Mouse (Mus musculus) adrenal gland, postnatal 25 days (tissue): ENCODE results near the gene Supt20. TPM values are rescaled to one million over a fixed set of nuclear protein-coding genes. Genes with fewer than 3 reads are reported as not detected.
A peak's percentile ranks its signal among the peaks of the same experiment; 100 is the strongest.
"Not testable (repeated sequence)": the region's sequence is repeated elsewhere in the genome, so short reads cannot be mapped to it uniquely, and the experiment has no call there.

Source experiments
- DNase-seq: peaks from one replicate; pipeline ENCODE4 v3.0.0; 2021; ENCODE audit warnings: mixed read lengths
- total RNA-seq: library from RNA; stranded (reverse); gene quantifications from 2 replicates; pipeline ENCODE4 v1.2.3, GENCODE M21; 2021

Supt20 gene
- total RNA-seq, 1 experiment from 2014 or later: 68.9 TPM

GRCm38 (mm10) chr3:54704106-54704505 lies 11.5 kb downstream of the Supt20 start:
- DNase-seq: not testable (repeated sequence)

GRCm38 (mm10) chr3:54708972-54709371 lies 16.4 kb downstream of the Supt20 start:
- DNase-seq: no peak

DNA sequence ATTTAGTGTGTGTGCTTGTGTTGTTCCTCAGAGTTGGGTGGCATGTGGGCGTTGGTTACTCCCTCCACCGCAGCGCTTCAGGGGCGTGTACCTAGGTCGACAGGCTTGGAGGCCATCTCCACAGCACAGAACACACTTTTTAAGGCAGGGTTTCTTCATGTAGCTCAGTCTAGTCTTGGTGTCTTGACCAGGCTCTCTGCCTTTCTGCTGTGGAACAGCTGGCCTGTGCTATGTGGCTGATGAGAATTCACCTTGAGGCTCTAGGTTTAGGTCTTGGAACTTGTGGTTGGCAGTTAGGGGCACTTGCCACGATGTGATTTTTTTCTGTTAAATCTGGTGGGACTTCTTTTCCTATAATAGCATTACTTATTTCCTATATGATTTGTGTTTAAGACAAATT lies 21.6 kb downstream of the Supt20 start, which contains the start of gene Gm21958:
Gm21958 (minus strand) TSS at position 101 of the 400 bp plus-strand sequence.
- no peak for DNase-seq

DNA sequence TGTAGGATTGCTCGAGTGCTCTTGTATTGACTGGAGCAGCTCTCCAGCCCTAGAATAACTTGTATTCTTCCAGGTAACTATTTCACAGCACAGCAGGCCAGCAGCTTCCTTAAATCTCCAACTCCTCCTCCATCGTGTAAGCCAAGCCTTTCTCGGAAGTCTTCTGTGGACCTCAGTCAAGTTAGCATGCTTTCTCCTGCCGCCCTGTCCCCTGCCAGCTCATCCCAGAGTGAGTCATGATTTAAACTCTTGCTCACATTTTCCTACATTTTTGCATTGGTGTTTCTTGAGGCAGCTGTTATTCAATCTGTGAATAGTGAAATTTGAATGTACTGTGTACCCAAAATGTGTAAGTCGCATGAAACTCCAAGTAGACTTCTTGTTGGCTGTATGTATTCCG lies 22.9 kb downstream of the Supt20 start:
- DNase-seq: no peak

DNA sequence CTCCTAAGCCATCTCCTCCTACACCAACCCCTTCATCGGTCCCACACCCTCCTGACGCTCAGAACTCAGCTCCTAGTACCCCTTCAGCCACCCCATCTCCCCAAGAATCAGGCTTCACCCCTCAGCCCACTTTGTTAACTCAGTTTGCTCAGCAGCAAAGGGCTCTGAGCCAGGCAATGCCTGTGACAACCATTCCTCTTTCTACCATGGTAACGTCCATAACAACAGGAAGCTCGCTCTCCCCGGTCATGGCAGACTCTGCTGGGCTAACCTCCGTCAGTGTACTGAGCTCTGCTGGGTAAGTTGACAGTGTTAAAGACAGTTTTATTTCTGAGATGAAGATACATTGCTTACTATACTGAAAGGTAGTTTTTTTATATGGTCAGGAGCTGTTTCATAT lies 24.7 kb downstream of the Supt20 start:
- no peak for DNase-seq

- DNase-seq: no peak
These were observed 26.3 kb downstream of the Supt20 start for GRCm38 (mm10) chr3:54718947-54719346.

- DNase-seq: no peak
These were observed 31.3 kb downstream of the Supt20 start for GRCm38 (mm10) chr3:54723741-54724500.

GRCm38 (mm10) chr3:54725344-54725743 lies 32.7 kb downstream of the Supt20 start:
- no peak for DNase-seq

DNA sequence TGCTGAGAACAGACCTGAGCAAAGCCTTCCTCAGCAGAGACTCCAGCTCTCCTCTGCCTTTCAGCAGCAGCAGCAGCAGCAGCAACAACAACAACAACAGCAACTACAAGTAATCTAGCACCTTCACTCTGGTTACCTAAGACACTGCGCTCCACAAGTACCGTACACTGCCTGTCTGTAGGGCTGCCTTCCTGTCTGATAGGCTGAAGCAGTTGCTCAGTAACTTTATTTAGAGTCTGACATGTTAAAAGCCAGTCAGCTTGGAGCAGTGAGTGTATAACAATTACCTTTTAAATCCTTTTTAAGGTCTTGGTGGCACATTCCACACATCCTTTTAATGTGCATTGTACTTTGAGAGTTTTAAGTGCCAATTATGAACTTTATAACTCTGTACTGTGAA lies 35.0 kb downstream of the Supt20 start:
- no peak for DNase-seq

DNA sequence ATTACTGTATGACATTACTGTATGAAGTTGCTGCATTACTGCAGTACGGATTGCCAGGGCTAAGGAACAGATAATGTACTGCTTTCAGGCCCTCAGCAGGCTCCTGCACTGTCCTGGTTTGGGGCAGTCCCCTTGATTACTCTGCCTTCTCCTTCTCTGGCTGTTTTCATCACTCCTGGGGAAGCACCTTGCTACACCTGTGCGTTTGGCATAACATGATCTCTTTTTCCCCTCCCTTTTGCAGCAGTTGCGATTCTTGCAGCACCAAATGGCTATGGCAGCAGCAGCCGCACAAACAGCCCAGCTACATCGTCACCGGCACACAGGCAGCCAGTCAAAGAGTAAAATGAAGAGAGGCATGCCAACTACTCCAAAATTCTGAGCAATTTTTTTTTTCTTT lies 35.5 kb downstream of the Supt20 start:
- no peak for DNase-seq

DNA sequence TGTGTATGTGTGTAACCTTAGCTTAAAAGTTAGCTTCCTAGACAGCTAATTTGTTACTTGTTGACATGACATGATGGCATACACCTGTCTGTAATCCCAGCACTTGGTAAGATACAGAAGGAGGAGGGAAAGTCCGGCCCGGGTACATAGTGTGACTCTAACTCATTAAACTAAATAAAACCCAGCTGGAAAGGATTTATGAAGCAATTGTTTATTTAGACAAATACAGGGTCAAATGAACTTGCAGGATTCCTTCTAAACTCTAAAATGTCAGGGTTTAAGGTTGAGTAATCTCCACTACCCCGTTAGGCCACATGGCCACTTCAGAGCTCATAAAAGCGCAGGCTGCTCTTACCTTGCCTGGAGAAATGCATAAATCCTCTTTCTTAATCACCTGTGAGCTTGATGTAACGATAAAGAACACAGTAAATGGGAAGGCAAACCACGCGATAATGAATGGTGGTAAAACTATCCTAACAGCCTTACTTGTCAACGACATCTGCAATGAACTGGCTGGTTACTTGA lies 39.1 kb downstream of the Supt20 start:
- no peak for DNase-seq

- no peak for DNase-seq
These were observed 39.8 kb downstream of the Supt20 start for GRCm38 (mm10) chr3:54732371-54732770.

- peak; percentile 93 for DNase-seq
These were observed 42.0 kb downstream of the Supt20 start for GRCm38 (mm10) chr3:54734411-54735246.

GRCm38 (mm10) chr3:54735247-54736046 lies 42.8 kb downstream of the Supt20 start, which contains the start of the genes Exosc8 and Alg5:
TSS of gene Exosc8 (minus strand) at chr3:54735393.
TSS of gene Alg5 (plus strand) at chr3:54735539.
- peak; percentile 93 for DNase-seq

DNA sequence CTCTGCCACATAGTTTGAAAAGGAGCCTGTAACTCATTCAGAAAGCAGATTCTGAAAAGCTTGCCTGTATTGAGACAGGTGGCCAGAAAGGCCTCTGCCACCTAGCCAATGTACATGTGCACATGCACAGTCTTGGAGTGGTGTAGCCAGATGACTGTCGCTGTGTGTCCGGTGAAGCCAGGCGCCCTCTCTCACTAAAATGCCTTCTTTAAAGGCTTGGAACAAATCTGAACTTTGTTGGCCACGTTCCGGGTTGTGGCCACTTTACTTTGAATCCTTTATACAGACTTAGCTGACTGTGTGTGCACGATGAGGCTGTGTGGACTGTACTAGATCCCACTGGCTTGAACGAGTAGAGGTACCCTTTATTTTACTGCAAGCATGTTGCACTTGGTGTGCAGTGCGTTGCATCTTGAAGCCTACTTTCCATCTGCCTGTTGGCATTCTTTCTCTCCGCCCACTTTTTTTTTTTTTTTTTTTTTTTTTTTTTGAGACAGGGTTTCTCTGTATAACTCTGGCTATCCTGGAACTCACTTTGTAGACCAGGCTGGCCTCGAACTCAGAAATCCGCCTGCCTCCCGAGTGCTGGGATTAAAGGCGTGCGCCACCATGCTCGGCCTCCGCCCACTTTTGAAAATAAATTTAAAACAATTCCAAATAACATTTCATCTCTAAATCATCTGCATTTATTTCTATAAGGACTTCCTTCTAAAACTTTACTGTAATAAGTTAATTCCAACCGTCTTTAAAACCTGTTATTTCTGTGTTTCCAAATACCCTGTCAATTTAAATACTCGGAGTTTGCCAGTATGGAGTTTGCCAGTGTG lies 43.7 kb downstream of the Supt20 start:
- no peak for DNase-seq

GRCm38 (mm10) chr3:54737317-54737716 lies 44.7 kb downstream of the Supt20 start:
- no peak for DNase-seq

GRCm38 (mm10) chr3:54741965-54742364 lies 49.4 kb downstream of the Supt20 start:
- DNase-seq: no peak

GRCm38 (mm10) chr3:54745799-54746198 lies 53.2 kb downstream of the Supt20 start:
- peak; percentile 35 for DNase-seq

GRCm38 (mm10) chr3:54753411-54753810 lies 60.8 kb downstream of the Supt20 start:
- no peak for DNase-seq

GRCm38 (mm10) chr3:54755145-54756041 lies 62.8 kb downstream of the Supt20 start, which contains the start of gene Smad9:
TSS of gene Smad9 (plus strand) at chr3:54755582.
- DNase-seq: peak; percentile 87
